Mouse (Mus musculus) testis, adult 2 months (tissue): ENCODE measurements around the gene Prickle1. TPM values are rescaled to one million over a fixed set of nuclear protein-coding genes. Genes with fewer than 3 reads are reported as not detected.

Experiments
- H3K27ac ChIP-seq: fragments of 200-500 bp; 2 replicates; pipeline ENCODE4 v1.5.1; 2012; ENCODE audit warnings: low read depth, low read length; ENCODE audit not compliant: control insufficient read depth, insufficient read depth
- H3K27me3 ChIP-seq: fragments of 200-500 bp; 2 replicates; pipeline ENCODE4 v1.6.1; 2012; ENCODE audit warnings: mild to moderate bottlenecking, low read length, moderate library complexity; ENCODE audit not compliant: control insufficient read depth, insufficient read depth
- H3K36me3 ChIP-seq: fragments of 200-500 bp; 2 replicates; pipeline ENCODE4 v1.6.1; 2012; ENCODE audit warnings: mild to moderate bottlenecking, low read length; ENCODE audit not compliant: control insufficient read depth, insufficient read depth
- H3K4me1 ChIP-seq: fragments of 200-500 bp; 2 replicates; pipeline ENCODE4 v1.6.1; 2012; ENCODE audit warnings: low read length; ENCODE audit not compliant: control insufficient read depth, insufficient read depth
- H3K4me3 ChIP-seq: fragments of 200-500 bp; 2 replicates; pipeline ENCODE4 v1.5.1; 2012; ENCODE audit warnings: low read depth, mild to moderate bottlenecking, low read length, moderate library complexity, mixed read lengths; ENCODE audit not compliant: control insufficient read depth
- CTCF ChIP-seq: fragments of 200-500 bp; IDR thresholded peaks from 2 replicates; pipeline ENCODE4 v1.5.1; 2012; ENCODE audit warnings: low read depth, mild to moderate bottlenecking, inconsistent platforms, low read length, moderate library complexity; ENCODE audit not compliant: control insufficient read depth, insufficient read depth, insufficient replicate concordance
- POLR2A ChIP-seq: fragments of 200-500 bp; IDR thresholded peaks from 2 replicates; pipeline ENCODE4 v1.6.1; 2012; ENCODE audit warnings: low read depth, mild to moderate bottlenecking, inconsistent platforms, low read length, moderate library complexity; ENCODE audit not compliant: control insufficient read depth
- polyA plus RNA-seq: library from polyadenylated mRNA; depleted of rRNA; stranded (reverse); fragments of >200 nt; gene quantifications from 2 replicates; pipeline ENCODE4 v1.2.3, GENCODE M21; 2012

Prickle1 gene
- polyA plus RNA-seq, 1 experiment = 3.9 TPM

DNA sequence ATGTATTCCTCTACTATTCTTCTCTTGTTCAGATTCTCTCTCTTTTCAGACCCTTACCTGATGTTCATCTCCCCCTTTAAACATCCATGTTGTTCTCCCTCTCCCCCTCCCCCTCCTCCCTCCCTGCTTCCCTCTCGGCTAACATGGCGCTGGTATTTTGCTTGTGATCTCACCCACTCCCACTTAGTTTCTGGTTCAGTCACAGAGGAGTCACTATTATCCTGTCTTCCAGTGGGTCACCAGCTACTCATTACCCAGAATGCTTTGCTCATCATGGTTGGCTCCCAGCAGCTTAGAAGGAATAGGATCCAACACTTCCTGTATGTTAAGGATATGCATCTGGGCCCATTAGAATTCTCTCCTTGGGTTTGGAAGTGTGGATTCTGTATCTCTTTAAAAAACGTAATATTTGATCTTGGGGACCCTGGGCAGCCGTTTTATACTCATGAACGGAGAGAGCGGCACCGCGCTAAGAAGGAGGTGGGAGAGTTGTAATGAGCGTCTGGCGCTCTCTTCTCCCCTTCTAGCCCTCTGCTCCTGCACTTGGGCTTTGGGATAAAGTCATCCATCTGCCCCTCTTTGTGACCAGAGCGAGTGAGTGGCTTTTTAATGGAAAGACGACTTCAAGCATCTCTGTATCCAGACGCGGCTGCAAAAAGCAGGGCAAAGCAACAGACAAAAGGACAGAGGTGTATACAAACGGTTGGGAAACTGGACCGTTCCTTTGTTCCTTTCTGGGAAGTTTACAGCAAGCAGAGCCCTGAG, 16.0 kb upstream of the Prickle1 start:
- Histone ChIP-seq H3K27ac (no peak overlapping the region), H3K36me3 (no peaks in the 10 kb centered on the region), H3K4me3 (peak overlapping the region; percentile 84), H3K27me3 (peaks cover 3% of the 10 kb centered on the region; the same call in 1 of the 2 replicates), H3K4me1 (peaks cover 17% of the 10 kb centered on the region)
- TF ChIP-seq CTCF = no peak
- TF ChIP-seq POLR2A = no peak

DNA sequence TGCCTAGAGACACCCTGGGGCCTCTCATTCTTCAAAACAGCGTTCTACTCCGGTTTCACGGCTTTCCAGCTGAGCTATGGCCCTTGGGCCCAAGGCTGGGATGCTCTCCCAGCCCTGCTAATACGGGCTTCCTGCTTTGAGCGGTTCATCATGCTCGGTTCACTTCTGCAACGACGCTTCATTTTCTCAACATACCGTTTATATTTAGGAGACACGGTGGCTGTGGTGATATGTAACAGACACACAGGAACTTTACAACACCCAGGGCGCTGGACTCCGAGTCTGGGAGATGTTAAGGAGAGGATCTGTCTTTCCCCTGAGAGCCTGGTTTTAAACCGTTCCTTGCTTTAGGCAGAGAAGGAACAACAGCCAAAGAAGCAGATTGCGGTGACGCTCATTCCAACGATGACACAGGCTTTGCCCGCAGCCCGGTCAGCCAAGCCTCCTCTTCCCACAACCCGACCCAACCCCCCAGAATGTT, 15.1 kb upstream of the Prickle1 start:
- H3K36me3 ChIP-seq = no peaks in the 10 kb centered on the region
- TF ChIP-seq CTCF (no peak), POLR2A (no peak)
- no peak overlapping the region for H3K27ac ChIP-seq
- H3K27me3 ChIP-seq = peaks cover 3% of the 10 kb centered on the region; the same call in 1 of the 2 replicates
- H3K4me3 ChIP-seq = peak overlapping the region; percentile 87
- peaks cover 17% of the 10 kb centered on the region for H3K4me1 ChIP-seq

DNA sequence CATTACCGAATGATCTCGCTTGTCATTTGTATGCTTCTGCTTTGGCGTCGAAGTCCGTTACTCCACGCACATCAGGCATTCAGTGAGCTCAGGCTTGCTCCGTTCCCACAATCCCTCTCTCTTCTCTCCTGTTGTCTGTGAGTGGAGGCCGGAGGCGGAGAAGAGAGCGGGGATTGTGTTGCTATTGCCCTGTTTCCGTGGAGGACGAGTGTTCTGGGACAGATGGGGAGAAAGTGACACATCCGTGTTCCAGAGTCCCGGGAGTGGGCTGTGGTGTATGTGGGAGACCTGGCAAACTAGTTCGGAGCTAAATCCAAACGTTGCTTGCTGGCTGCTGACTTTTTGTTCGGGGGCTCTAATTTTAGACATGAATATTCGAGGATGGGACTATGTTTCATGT, 14.6 kb upstream of the Prickle1 start:
- H3K4me3 ChIP-seq = peak overlapping the region; percentile 87
- peaks cover 17% of the 10 kb centered on the region for H3K4me1 ChIP-seq
- TF ChIP-seq POLR2A (no peak; the same call in 1 of the 2 replicates), CTCF (no peak)
- H3K27me3 ChIP-seq = peaks cover 3% of the 10 kb centered on the region; the same call in 1 of the 2 replicates
- H3K36me3 ChIP-seq = no peaks in the 10 kb centered on the region
- no peak overlapping the region for H3K27ac ChIP-seq

DNA sequence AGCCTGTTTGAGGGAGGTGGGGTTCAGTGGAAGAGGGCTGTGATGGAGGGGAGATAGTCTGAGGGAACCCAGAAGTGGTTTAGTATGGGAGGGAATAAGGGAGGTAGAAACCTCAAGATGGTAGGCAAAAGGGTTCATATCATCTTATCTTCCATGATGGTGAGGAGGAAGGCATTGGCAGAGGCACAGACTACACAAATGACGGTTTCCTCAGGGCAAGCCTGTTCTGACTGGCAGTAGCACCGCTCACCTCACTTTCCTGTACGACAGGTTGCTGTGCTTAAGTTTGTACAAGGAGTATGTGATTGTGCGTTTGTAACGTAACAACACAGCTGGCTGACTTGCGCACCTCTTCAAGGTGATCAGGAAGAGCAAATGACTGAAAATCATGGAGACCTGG, 7.2 kb upstream of the Prickle1 start:
- Histone ChIP-seq H3K4me1 (peaks cover 5% of the 10 kb centered on the region), H3K4me3 (peak overlapping the region; percentile 21; the same call in 1 of the 2 replicates), H3K36me3 (no peaks in the 10 kb centered on the region), H3K27me3 (no peaks in the 10 kb centered on the region), H3K27ac (no peak overlapping the region)
- TF ChIP-seq CTCF (no peak), POLR2A (no peak)

DNA sequence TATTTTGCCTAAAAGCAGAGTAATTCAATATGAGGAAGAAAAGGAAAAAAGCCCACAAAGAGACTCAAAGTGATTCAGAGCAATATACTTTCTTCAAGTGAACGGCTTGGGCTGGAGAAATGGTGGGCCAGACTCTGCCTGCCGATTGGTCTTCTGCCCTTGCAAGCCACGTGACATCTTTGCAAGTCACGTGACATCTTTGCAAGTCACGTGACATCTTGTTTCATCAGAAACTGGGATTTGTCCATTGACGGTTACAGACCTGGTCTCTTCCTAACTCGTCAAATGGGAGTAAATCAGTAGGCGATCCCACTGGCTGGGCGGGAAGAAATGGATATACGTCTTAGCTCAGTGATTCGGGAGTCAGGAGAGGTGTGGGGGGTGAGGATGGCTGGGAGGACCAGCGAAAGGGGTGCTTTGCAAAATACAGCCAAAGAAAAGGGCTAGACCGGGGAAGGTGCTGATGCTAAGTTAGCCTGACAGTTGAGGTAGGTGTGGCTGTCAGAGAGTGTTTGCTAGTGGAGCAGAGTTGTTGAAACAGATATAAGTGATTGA, 5.8 kb upstream of the Prickle1 start:
- H3K4me3 ChIP-seq = peak overlapping the region; percentile 66
- no peaks in the 10 kb centered on the region for H3K27me3 ChIP-seq
- peaks cover 6% of the 10 kb centered on the region for H3K4me1 ChIP-seq
- no peaks in the 10 kb centered on the region for H3K36me3 ChIP-seq
- H3K27ac ChIP-seq = no peak overlapping the region
- TF ChIP-seq POLR2A = no peak
- no peak for TF ChIP-seq CTCF

DNA sequence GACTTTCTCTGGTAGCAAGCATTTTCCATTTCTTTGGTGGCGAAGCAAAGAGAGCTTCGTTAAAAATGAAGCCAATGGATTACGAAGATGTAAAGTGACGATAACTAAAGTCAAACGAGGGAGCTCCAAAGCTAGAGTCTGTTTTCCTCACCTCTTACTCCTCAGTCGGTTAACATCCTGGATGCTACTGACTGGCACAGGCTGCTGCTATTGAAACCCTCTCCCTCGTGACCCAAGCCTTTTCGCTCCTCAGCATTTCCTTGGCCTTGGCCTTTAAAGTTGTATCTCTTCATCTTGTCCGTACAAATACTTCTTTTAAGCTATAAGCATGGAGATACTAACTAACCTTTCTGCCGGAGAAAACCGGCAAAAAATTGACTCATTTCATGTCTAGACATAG, 1.3 kb upstream of the Prickle1 start:
- Histone ChIP-seq H3K4me1 (peaks cover 25% of the 10 kb centered on the region), H3K4me3 (no peak overlapping the region), H3K36me3 (no peaks in the 10 kb centered on the region), H3K27ac (no peak overlapping the region; the same call in 1 of the 2 replicates), H3K27me3 (no peaks in the 10 kb centered on the region)
- no peak for TF ChIP-seq POLR2A
- no peak for TF ChIP-seq CTCF

GRCm38 (mm10) chr15:93596285-93596684, 594 bp upstream of the Prickle1 start:
- Histone ChIP-seq H3K4me3 (peak overlapping the region; percentile 83), H3K36me3 (no peaks in the 10 kb centered on the region), H3K27ac (peak overlapping the region; percentile 51; the same call in 1 of the 2 replicates), H3K27me3 (no peaks in the 10 kb centered on the region), H3K4me1 (peaks cover 26% of the 10 kb centered on the region)
- no peak for TF ChIP-seq CTCF
- no peak for TF ChIP-seq POLR2A
